ENCODE assay signal across 43 mouse cellular contexts in genomic region chr6:136428412-136428811, GRCm38 (mm10). TPM values are rescaled to one million over a fixed set of nuclear protein-coding genes. Genes with fewer than 3 reads are reported as not detected.
"Had no signal": no experiment of that assay in that cellular context is flagged by ENCODE, and none has a peak within 500 bp of the region (broad histone marks: within the 10 kb centered on the region; RNA-seq: fewer than 3 reads in every experiment).

No protein-coding gene starts in this region.

- H3K27me3 ChIP-seq: limb, embryonic 12.5 days; limb, embryonic 13.5 days; limb, embryonic 15.5 days; liver, embryonic 12.5 days; liver, embryonic 13.5 days; liver, embryonic 15.5 days; lung, embryonic 15.5 days; megakaryocyte, embryonic 14.5 days; midbrain, embryonic 12.5 days; midbrain, embryonic 13.5 days; midbrain, embryonic 15.5 days; neural tube, embryonic 12.5 days; neural tube, embryonic 13.5 days had no signal

- H3K4me2 ChIP-seq: limb, embryonic 12.5 days; limb, embryonic 13.5 days; limb, embryonic 15.5 days; liver, embryonic 12.5 days; liver, embryonic 13.5 days; liver, embryonic 15.5 days; lung, embryonic 14.5 days; lung, embryonic 15.5 days; midbrain, embryonic 11.5 days; midbrain, embryonic 12.5 days; midbrain, embryonic 13.5 days; midbrain, embryonic 15.5 days; neural tube, embryonic 12.5 days; neural tube, embryonic 13.5 days had no signal

- H3K9me3 ChIP-seq: limb, embryonic 10.5 days; limb, embryonic 12.5 days; limb, embryonic 13.5 days; limb, embryonic 15.5 days; liver, embryonic 12.5 days; liver, embryonic 13.5 days; liver, embryonic 15.5 days; lung, embryonic 15.5 days; megakaryocyte, embryonic 14.5 days; midbrain, embryonic 10.5 days; midbrain, embryonic 12.5 days; midbrain, embryonic 13.5 days; midbrain, embryonic 15.5 days; neural tube, embryonic 12.5 days; neural tube, embryonic 13.5 days had no signal

- H3K36me3 ChIP-seq: limb, embryonic 10.5 days; limb, embryonic 12.5 days; limb, embryonic 13.5 days; limb, embryonic 15.5 days; liver, embryonic 12.5 days; liver, embryonic 13.5 days; liver, embryonic 15.5 days; lung, embryonic 15.5 days; midbrain, embryonic 10.5 days; midbrain, embryonic 12.5 days; midbrain, embryonic 13.5 days; midbrain, embryonic 15.5 days; neural tube, embryonic 12.5 days; neural tube, embryonic 13.5 days had no signal

- H3K9ac ChIP-seq: limb, embryonic 12.5 days; limb, embryonic 13.5 days; limb, embryonic 15.5 days; liver, embryonic 12.5 days; liver, embryonic 13.5 days; liver, embryonic 14.5 days; liver, embryonic 15.5 days; lung, embryonic 14.5 days; lung, embryonic 15.5 days; midbrain, embryonic 12.5 days; midbrain, embryonic 13.5 days; midbrain, embryonic 15.5 days; neural tube, embryonic 12.5 days; neural tube, embryonic 13.5 days had no signal

- ATAC-seq: liver, embryonic 12.5 days; lung, postnatal 0 days; midbrain, embryonic 13.5 days; midbrain, embryonic 15.5 days; midbrain, embryonic 16.5 days had no signal

- DNase-seq: left cerebral cortex, postnatal 4 days; liver, embryonic 13.5 days; lung, adult 18-20 months; lung, adult 2 months; lung, embryonic 14.5 days; lung, postnatal 10 days; lung, postnatal 14 days; lung, postnatal 36 days; lung, postnatal 4 days; midbrain, embryonic 14.5 days had no signal

- H3K4me3 ChIP-seq: left cerebral cortex, adult 2 months; limb, embryonic 10.5 days; limb, embryonic 12.5 days; limb, embryonic 13.5 days; limb, embryonic 15.5 days; liver, embryonic 12.5 days; liver, embryonic 13.5 days; liver, embryonic 15.5 days; lung, embryonic 15.5 days; megakaryocyte, embryonic 14.5 days; midbrain, embryonic 10.5 days; midbrain, embryonic 12.5 days; midbrain, embryonic 13.5 days; midbrain, embryonic 15.5 days; myocyte; neural tube, embryonic 12.5 days; neural tube, embryonic 13.5 days had no signal

- H3K27ac ChIP-seq: left cerebral cortex, adult 2 months; limb, embryonic 10.5 days; limb, embryonic 12.5 days; limb, embryonic 13.5 days; liver, embryonic 12.5 days; liver, embryonic 13.5 days; liver, embryonic 14.5 days; liver, embryonic 15.5 days; macrophage; midbrain, embryonic 10.5 days; midbrain, embryonic 12.5 days; midbrain, embryonic 13.5 days; midbrain, embryonic 15.5 days; neural tube, embryonic 12.5 days; neural tube, embryonic 13.5 days had no signal

- H3K4me1 ChIP-seq: limb, embryonic 10.5 days; limb, embryonic 12.5 days; limb, embryonic 15.5 days; midbrain, embryonic 10.5 days; midbrain, embryonic 12.5 days; midbrain, embryonic 13.5 days; neural tube, embryonic 12.5 days had no signal

RNA-seq across cellular contexts. Expression of gene E330021D16Rik, which starts 13.0 kb away (rescaled TPM):
- total RNA-seq: left cerebral cortex, adult 2 months; left cerebral cortex, adult 8-10 months; left cerebral cortex, postnatal 10 days; left cerebral cortex, postnatal 14 days; left cerebral cortex, postnatal 25 days; left cerebral cortex, postnatal 36 days; left cerebral cortex, postnatal 4 days; megakaryocyte progenitor cell, adult 5-6 weeks; megakaryocyte, adult 5-6 weeks; megakaryocyte-erythroid progenitor cell, adult 5-6 weeks; midbrain, postnatal 0 days; monocyte, adult 5-6 weeks had no signal
- polyA plus RNA-seq: limb, embryonic 10.5 days; limb, embryonic 11.5 days; limb, embryonic 12.5 days; limb, embryonic 13.5 days; limb, embryonic 15.5 days; liver, embryonic 12.5 days; liver, embryonic 13.5 days; lung, embryonic 14.5 days; macrophage; midbrain, embryonic 10.5 days; midbrain, embryonic 11.5 days; midbrain, embryonic 12.5 days; midbrain, embryonic 13.5 days; midbrain, embryonic 14.5 days; midbrain, embryonic 15.5 days; midbrain, embryonic 16.5 days; midbrain, postnatal 0 days; myocyte; neural tube, embryonic 11.5 days; neural tube, embryonic 12.5 days; neural tube, embryonic 13.5 days had no signal
